Mouse (Mus musculus): ENCODE results near the gene Sesn3. TPM values are rescaled to one million over a fixed set of nuclear protein-coding genes. Genes with fewer than 3 reads are reported as not detected.

The Sesn3 gene
- total and polyA plus RNA-seq, 2 experiments from 2014 or later, result 16.3 to 40.5 TPM

DNA sequence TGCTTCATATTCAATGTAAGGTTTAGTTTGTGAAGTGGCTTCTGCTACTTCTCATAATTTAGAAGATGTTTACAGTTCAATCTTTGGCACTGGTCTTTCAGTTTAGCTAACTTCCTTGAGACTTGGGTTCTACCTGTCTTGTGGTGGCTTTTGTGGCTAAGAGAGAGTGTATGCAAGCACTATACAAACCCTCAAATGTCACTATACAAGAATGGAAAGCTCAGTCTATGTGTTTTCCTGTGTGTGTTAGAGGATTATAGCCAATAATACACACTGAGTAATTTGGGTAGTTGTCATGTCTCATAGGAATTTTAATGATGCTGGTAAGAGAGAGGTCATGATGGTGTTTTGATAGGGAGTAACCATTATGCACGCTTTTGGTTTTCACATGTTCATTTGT, 5.8 kb downstream of the Sesn3 start:
- 69% methylated on average over 1 of the region's 1 CpGs for WGBS
- no peaks in the 10 kb centered on the region for H3K27me3 ChIP-seq (ENCODE audit: insufficient read depth, low read length)
- no peaks in the 10 kb centered on the region for H3K36me3 ChIP-seq (ENCODE audit: insufficient read depth)
- no peak overlapping the region for H3K4me2 ChIP-seq (ENCODE audit: low read depth)
- no peaks in the 10 kb centered on the region for H3K4me1 ChIP-seq (ENCODE audit: insufficient read depth)
- no peak overlapping the region for H3K27ac ChIP-seq (ENCODE audit: low read depth, low read length)
- H3K9ac ChIP-seq, result no peak overlapping the region
- H3K9me3 ChIP-seq (ENCODE audit: low read length), result no peaks in the 10 kb centered on the region
- no peak for DNase-seq
- TF ChIP-seq CTCF (IDR thresholded peaks at IDR 0.05; ENCODE audit: low read depth), result no peak
- ATAC-seq, result no peak
- no peak overlapping the region for H3K4me3 ChIP-seq (ENCODE audit: low read depth, low read length)

DNA sequence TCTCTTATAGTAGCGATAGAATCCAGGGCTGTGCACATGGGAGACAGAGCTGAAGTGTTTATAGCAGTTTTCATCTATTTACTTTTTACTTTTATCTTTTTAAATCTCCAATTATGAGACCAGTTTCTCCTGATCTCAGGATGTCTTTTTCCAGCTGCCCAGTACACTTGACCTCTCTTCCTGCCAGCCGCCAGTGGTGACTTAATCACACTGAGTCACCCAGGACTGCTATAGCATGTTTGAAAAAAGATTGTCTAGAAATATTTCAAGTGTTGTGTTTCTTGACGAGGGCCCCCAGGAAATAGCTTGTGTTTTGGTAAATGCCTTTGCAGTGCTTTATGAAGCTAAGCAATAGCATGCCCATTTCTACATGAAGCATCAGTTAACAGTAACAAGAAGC, 10.2 kb downstream of the Sesn3 start:
- Histone ChIP-seq H3K4me3 (ENCODE audit: low read depth, low read length) (no peak overlapping the region), H3K9ac (no peak overlapping the region), H3K27ac (ENCODE audit: low read depth, low read length) (no peak overlapping the region), H3K36me3 (ENCODE audit: insufficient read depth) (no peaks in the 10 kb centered on the region), H3K9me3 (ENCODE audit: low read length) (no peaks in the 10 kb centered on the region), H3K27me3 (ENCODE audit: insufficient read depth, low read length) (no peaks in the 10 kb centered on the region), H3K4me1 (ENCODE audit: insufficient read depth) (no peaks in the 10 kb centered on the region), H3K4me2 (ENCODE audit: low read depth) (no peak overlapping the region)
- WGBS, result 72% methylated on average over 3 of the region's 3 CpGs
- no peak for DNase-seq
- TF ChIP-seq CTCF (IDR thresholded peaks at IDR 0.05; ENCODE audit: low read depth), result no peak
- no peak for ATAC-seq

DNA sequence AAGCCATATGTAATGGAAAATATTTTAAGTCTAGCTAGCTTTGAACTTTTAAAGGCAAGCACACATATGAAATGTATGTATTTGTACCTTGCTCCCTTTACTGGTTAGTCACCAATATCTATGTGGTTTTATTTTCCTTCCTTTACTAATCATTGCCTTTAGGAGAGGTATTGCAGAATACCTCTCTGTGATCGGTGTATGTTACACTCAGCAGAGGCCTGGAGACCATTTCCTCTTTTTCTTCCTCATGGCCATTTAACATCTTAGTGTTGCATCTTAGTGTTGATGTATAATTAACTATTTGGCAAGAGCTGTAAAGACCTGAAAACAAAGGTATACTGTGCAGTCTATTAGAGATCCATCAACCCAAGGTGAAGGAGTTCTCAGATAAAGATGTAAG, 12.4 kb downstream of the Sesn3 start:
- no peaks in the 10 kb centered on the region for H3K27me3 ChIP-seq (ENCODE audit: insufficient read depth, low read length)
- DNase-seq, result no peak
- no peak for TF ChIP-seq CTCF (IDR thresholded peaks at IDR 0.05; ENCODE audit: low read depth)
- H3K4me3 ChIP-seq (ENCODE audit: low read depth, low read length), result no peak overlapping the region
- no peaks in the 10 kb centered on the region for H3K4me1 ChIP-seq (ENCODE audit: insufficient read depth)
- H3K36me3 ChIP-seq (ENCODE audit: insufficient read depth), result no peaks in the 10 kb centered on the region
- no peaks in the 10 kb centered on the region for H3K9me3 ChIP-seq (ENCODE audit: low read length)
- no peak overlapping the region for H3K4me2 ChIP-seq (ENCODE audit: low read depth)
- 77% methylated on average over 1 of the region's 1 CpGs for WGBS
- no peak overlapping the region for H3K27ac ChIP-seq (ENCODE audit: low read depth, low read length)
- ATAC-seq, result no peak
- H3K9ac ChIP-seq, result no peak overlapping the region

DNA sequence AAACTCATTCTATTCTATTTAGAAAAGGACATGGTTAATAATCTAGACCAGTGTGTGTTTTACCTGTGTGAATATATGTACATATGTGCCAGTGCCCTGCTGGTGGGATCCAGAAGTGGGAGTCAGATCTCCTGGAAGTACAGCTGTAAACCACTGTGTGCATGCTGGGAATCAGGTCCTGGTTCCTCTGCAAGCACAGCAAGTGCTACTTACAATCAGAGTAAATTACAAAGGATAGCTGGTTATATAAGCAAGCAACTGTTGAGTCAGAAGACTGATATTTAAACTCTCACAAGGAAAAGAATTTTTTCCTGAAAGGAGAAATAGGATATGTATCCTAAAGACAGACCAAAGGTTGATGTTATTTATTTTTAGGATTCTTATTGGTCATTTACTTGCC, 13.6 kb downstream of the Sesn3 start:
- Histone ChIP-seq H3K9me3 (ENCODE audit: low read length) (no peaks in the 10 kb centered on the region), H3K36me3 (ENCODE audit: insufficient read depth) (no peaks in the 10 kb centered on the region), H3K4me2 (ENCODE audit: low read depth) (no peak overlapping the region), H3K4me1 (ENCODE audit: insufficient read depth) (no peaks in the 10 kb centered on the region), H3K4me3 (ENCODE audit: low read depth, low read length) (no peak overlapping the region), H3K27ac (ENCODE audit: low read depth, low read length) (no peak overlapping the region), H3K9ac (no peak overlapping the region), H3K27me3 (ENCODE audit: insufficient read depth, low read length) (no peaks in the 10 kb centered on the region)
- DNase-seq (no peak), ATAC-seq (no peak)
- no peak for TF ChIP-seq CTCF (IDR thresholded peaks at IDR 0.05; ENCODE audit: low read depth)

DNA sequence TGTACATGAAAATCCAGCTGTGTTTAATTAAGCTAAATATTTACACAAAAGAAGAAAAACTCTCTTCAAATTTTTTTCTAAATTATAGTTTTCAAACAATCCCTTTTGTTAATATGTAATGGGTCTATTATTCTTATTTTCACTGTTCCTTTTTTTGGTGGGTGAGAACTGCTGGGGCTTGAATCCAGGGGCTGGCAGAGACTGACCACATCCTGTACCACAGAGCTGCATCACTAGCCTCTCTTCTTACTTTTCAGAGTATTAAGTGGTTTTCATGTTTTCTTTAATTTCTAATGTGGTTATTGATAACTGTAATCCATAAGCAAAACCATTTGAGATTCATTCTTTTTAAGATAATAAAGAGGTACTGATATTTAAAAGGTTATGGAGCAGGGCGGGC, 19.0 kb downstream of the Sesn3 start:
- no peaks in the 10 kb centered on the region for H3K36me3 ChIP-seq (ENCODE audit: insufficient read depth)
- H3K9ac ChIP-seq, result no peak overlapping the region
- TF ChIP-seq CTCF (IDR thresholded peaks at IDR 0.05; ENCODE audit: low read depth), result no peak
- no peak overlapping the region for H3K4me3 ChIP-seq (ENCODE audit: low read depth, low read length)
- WGBS, result 98% methylated on average over 1 of the region's 1 CpGs
- H3K4me1 ChIP-seq (ENCODE audit: insufficient read depth), result no peaks in the 10 kb centered on the region
- ATAC-seq (no peak), DNase-seq (no peak)
- no peaks in the 10 kb centered on the region for H3K27me3 ChIP-seq (ENCODE audit: insufficient read depth, low read length)
- H3K27ac ChIP-seq (ENCODE audit: low read depth, low read length), result no peak overlapping the region
- H3K9me3 ChIP-seq (ENCODE audit: low read length), result no peaks in the 10 kb centered on the region
- H3K4me2 ChIP-seq (ENCODE audit: low read depth), result no peak overlapping the region

DNA sequence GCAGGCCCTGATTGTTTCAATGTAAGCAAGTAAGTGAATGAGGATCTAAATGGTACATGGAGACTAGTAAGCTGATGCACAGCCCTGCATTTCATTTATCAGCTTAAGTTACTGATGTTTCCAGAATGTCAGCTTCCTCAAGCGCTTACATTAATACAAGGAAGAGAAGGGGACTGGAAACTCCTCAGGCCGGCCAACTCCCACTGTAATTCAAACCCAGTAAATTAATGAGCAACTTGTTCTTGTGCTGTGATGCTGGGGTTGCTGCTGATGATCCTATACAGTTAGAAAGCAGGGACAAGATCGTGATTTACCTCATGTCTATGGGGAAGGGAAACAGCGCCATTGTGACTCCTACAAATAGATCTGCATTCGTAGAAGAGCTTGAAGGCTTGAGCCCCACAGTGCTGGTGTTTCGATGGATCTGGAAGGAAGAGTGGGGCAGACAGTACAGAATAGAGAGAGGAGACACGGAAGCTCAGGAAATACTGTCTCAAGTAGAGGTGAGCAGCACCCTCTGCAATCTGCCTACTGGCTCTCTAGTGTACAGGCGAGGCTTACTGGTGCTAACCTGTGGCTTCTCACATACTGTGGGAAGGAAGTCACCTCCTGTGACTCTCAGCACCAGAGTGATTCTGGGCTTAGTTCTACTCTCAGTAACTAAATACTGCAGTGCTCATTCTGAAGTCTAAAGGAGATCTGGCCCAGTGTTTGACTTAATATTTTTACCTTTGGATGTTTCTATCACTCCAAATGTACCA, 21.0 kb downstream of the Sesn3 start:
- ATAC-seq (no peak), DNase-seq (no peak)
- WGBS, result 94% methylated on average over 8 of the region's 8 CpGs
- H3K27ac ChIP-seq (ENCODE audit: low read depth, low read length), result no peak overlapping the region
- no peak overlapping the region for H3K4me3 ChIP-seq (ENCODE audit: low read depth, low read length)
- H3K9me3 ChIP-seq (ENCODE audit: low read length), result no peaks in the 10 kb centered on the region
- no peak for TF ChIP-seq CTCF (IDR thresholded peaks at IDR 0.05; ENCODE audit: low read depth)
- H3K27me3 ChIP-seq (ENCODE audit: insufficient read depth, low read length), result no peaks in the 10 kb centered on the region
- no peaks in the 10 kb centered on the region for H3K36me3 ChIP-seq (ENCODE audit: insufficient read depth)
- no peaks in the 10 kb centered on the region for H3K4me1 ChIP-seq (ENCODE audit: insufficient read depth)
- H3K9ac ChIP-seq, result no peak overlapping the region
- no peak overlapping the region for H3K4me2 ChIP-seq (ENCODE audit: low read depth)

DNA sequence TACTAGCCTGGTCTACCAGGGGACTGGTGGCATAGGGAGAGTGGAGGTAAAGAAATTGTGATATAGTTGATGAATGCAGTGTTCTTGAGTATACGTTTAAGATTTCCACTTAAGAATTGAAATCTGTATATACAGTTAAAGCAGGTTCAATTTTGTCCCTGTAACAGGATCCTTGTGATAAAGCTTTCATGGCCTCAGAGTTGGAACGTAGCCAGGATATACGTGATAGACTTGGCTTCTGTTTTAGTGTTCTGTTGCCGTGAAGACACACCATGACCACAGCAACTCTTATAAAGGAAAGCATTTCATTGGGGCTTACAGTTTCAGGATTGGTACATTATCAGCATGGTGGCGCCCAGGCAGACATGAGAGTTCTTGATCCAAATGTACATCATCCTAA, 22.3 kb downstream of the Sesn3 start:
- no peak overlapping the region for H3K4me3 ChIP-seq (ENCODE audit: low read depth, low read length)
- no peak for TF ChIP-seq CTCF (IDR thresholded peaks at IDR 0.05; ENCODE audit: low read depth)
- WGBS, result 83% methylated on average over 5 of the region's 5 CpGs

More for the DNA sequence above, 22.3 kb downstream of the Sesn3 start:
- ATAC-seq (no peak), DNase-seq (no peak)
- H3K27ac ChIP-seq (ENCODE audit: low read depth, low read length), result no peak overlapping the region
- H3K27me3 ChIP-seq (ENCODE audit: insufficient read depth, low read length), result no peaks in the 10 kb centered on the region
- no peaks in the 10 kb centered on the region for H3K4me1 ChIP-seq (ENCODE audit: insufficient read depth)
- no peaks in the 10 kb centered on the region for H3K9me3 ChIP-seq (ENCODE audit: low read length)
- no peak overlapping the region for H3K4me2 ChIP-seq (ENCODE audit: low read depth)
- H3K9ac ChIP-seq, result no peak overlapping the region
- H3K36me3 ChIP-seq (ENCODE audit: insufficient read depth), result no peaks in the 10 kb centered on the region
